Mouse (Mus musculus): ENCODE data around the gene Hdac11. TPM values are rescaled to one million over a fixed set of nuclear protein-coding genes. Genes with fewer than 3 reads are reported as not detected.
"Not testable (repeated sequence)": the region's sequence is repeated elsewhere in the genome, so short reads cannot be mapped to it uniquely, and the experiment has no call there.

The Hdac11 gene
- total RNA-seq, 2 experiments from 2014 or later: 174 to 176 TPM

- Histone ChIP-seq H3K27ac (no peak overlapping the region), H3K4me3 (no peak overlapping the region)
- no peak for DNase-seq (ENCODE audit: extremely low spot score in 1 of 2, low spot score in 2 of 2)
- no peak for TF ChIP-seq CTCF (IDR thresholded peaks at IDR 0.05)
- intact Hi-C loops (cut with DNase I): no loop called here
These were observed 36.0 kb downstream of the Hdac11 start for GRCm38 (mm10) chr6:91192421-91192820.

DNA sequence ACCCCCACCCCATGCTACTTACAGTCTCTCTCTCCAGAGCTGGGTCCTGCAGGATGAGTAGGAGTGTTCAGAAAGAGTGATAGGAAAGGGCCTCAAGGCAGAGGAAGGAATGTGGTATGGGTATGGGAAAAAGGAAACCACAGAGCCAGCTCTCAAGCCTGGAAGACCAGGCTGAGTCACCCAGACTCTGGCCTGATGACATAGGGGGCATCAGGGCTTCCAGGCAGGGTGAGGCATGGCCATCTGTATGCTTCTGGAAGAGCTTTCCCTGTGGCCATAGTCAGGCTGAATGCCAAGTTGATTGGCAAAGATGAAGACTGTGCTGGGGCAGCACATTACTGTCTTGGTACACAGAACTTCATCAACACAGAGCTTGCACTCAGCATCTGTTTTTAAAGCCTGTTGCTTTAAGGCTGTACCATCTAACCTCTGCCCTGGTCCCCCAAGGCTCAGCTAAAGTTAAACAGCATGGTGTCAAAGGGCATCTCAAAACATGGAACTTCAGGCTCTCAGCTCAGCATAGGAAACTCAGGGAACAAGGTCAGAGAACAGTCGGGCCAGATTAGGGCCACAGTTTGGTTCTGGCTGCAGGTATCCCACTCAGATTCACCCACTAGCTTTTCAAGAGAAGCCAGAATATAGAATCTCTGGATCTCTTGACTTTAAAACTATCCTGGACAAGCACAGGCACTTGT is 36.5 kb downstream of the Hdac11 start:
- TF ChIP-seq CTCF (IDR thresholded peaks at IDR 0.05): no peak
- intact Hi-C loops (cut with DNase I): no loop called here
- Histone ChIP-seq H3K27ac (no peak overlapping the region), H3K4me3 (no peak overlapping the region)
- DNase-seq (ENCODE audit: extremely low spot score in 1 of 2, low spot score in 2 of 2): no peak

DNA sequence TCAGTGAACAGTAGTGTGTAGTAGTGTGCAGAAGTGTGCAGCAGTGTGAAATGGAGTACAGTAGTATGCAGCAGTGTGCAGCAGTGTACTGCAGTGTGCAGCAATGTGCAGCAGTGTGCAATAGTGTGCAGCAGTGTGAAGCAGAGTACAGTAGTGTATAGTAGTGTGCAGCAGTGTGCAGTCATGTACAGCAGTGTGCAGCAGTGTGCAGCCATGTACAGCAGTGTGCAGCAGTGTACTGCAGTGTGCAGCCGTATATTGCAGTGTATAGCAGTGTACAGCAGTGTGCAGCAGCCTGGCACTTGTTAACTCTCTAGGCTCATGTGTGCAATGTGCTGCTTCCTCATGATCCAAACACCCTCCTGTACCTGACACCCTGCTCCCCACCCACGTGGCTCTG is 42.0 kb downstream of the Hdac11 start:
- no peak for DNase-seq (ENCODE audit: extremely low spot score in 1 of 2, low spot score in 2 of 2)
- no peak overlapping the region for H3K4me3 ChIP-seq
- no peak for TF ChIP-seq CTCF (IDR thresholded peaks at IDR 0.05)
- intact Hi-C loops (cut with DNase I): no loop called here
- no peak overlapping the region for H3K27ac ChIP-seq

DNA sequence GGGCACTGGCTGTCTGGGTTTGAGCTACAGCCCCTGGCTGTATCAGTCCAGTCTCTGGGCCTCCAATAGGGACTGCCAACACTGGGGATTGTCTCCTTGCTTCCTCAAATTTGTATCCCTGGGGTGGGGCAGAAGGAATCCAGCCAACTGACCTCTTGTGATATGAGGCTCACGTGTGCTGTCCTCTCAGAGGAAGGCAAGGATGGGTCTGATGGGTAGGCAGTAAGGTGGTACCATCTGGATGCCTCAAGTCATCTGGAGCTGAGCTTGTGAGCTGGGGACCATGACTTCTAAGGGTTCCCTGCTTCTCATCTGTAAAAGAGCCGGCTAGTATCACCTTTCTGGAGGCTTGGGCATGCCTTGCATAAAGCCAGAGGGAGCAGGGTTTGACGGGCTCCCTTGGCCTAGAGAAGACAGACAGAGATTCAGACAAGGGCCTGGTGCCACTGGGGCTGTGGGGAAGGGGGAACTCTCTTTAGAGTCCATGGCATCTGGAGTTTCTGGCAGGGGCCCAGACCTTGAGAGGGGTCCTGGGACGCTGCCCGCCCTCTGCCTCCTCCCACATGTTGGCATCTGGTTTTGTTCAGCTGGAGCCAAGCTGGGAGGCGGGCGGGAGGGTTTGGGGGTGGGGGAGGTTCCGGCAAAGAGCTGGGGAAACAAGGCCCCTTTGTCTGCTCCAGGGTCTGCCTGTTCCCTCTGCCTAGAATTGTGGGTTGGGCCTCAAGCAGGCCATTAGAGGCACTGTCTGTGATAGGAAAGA is 44.1 kb downstream of the Hdac11 start:
- Histone ChIP-seq H3K27ac (no peak overlapping the region), H3K4me3 (no peak overlapping the region)
- intact Hi-C loops (cut with DNase I): no loop called here
- peak; percentile 48 to 70 for DNase-seq (ENCODE audit: extremely low spot score in 1 of 2, low spot score in 2 of 2)
- no peak for TF ChIP-seq CTCF (IDR thresholded peaks at IDR 0.05)

DNA sequence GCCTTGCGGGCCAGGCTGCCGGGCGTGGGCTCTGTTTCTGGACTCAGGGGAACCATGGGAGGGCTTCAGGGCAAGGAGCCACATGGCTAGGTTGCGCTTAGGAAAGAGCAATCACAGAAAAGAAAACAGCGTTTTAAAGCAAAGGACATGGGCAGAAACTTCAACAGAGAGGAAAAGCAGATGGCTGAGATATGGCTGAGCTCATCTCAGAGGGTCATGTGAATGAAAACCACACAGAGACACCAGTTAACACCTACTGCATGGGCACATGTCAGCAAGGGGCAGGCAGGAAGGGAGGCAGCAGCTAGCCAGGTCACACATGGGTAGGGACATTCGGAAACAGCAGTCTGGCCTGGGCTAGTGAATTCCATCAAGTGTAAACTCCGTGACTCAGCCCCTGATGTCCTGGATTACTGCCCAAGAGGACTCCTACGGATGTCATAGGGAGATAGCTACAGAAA is 45.4 kb downstream of the Hdac11 start:
- H3K27ac ChIP-seq: no peak overlapping the region
- no peak for DNase-seq (ENCODE audit: extremely low spot score in 1 of 2, low spot score in 2 of 2)
- H3K4me3 ChIP-seq: no peak overlapping the region
- no peak for TF ChIP-seq CTCF (IDR thresholded peaks at IDR 0.05)
- intact Hi-C loops (cut with DNase I): no loop called here

- intact Hi-C loops (cut with DNase I): no loop called here
- TF ChIP-seq CTCF (IDR thresholded peaks at IDR 0.05): no peak
- no peak overlapping the region for H3K27ac ChIP-seq
- no peak overlapping the region for H3K4me3 ChIP-seq
- DNase-seq (ENCODE audit: extremely low spot score in 1 of 2, low spot score in 2 of 2): no peak
These were observed 46.1 kb downstream of the Hdac11 start for GRCm38 (mm10) chr6:91202571-91202970.

DNA sequence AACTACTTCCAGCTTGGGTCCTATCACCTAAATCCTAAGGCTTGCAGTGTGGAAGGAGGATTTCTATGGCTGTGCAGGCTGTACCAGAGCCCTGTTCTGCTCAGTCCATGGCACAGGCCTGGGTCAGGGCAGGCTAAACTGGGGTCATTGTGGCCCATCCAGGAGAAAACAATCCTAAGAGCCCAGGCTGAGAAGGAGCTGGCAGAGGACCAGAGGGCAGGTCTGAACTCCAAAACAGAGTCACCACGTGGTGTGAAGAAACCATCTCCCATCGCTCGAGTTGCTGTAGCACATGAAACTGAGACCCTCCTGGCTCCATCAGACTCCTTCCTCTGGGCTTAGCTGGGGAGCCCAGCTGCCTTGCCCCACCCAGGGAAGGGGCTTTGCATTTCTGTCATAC is 48.9 kb downstream of the Hdac11 start:
- Histone ChIP-seq H3K4me3 (no peak overlapping the region), H3K27ac (no peak overlapping the region)
- no peak for TF ChIP-seq CTCF (IDR thresholded peaks at IDR 0.05)
- DNase-seq (ENCODE audit: extremely low spot score in 1 of 2, low spot score in 2 of 2): no peak
- intact Hi-C loops (cut with DNase I): no loop called here

GRCm38 (mm10) chr6:91205791-91206190 is 49.3 kb downstream of the Hdac11 start:
- intact Hi-C loops (cut with DNase I): no loop called here
- Histone ChIP-seq H3K4me3 (no peak overlapping the region), H3K27ac (no peak overlapping the region)
- no peak for DNase-seq (ENCODE audit: extremely low spot score in 1 of 2, low spot score in 2 of 2)
- no peak for TF ChIP-seq CTCF (IDR thresholded peaks at IDR 0.05)

DNA sequence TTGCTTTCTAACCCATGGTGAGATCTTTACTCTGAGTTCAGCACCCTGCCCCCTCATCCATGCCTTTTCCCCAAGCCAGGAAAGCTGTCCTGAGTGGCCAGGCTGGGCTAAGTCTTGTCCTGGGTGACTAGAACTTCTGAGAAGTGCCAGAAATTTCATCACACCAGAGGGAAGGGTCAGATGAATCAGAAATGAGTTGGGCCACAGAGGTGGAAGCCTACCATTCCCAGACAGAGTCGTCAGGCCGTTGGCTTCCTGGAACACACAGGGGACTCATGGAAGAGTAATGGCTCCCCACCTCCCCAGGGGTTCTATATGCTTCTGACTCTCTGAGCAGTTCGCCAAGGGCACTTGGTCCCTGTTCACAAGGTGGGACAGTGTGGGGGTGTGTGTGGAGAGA is 51.0 kb downstream of the Hdac11 start:
- no peak for DNase-seq (ENCODE audit: extremely low spot score in 1 of 2, low spot score in 2 of 2)
- no peak for TF ChIP-seq CTCF (IDR thresholded peaks at IDR 0.05)
- intact Hi-C loops (cut with DNase I): no loop called here
- H3K27ac ChIP-seq: no peak overlapping the region
- no peak overlapping the region for H3K4me3 ChIP-seq

- TF ChIP-seq CTCF (IDR thresholded peaks at IDR 0.05): no peak
- no peak for DNase-seq (ENCODE audit: extremely low spot score in 1 of 2, low spot score in 2 of 2)
- intact Hi-C loops (cut with DNase I): no loop called here
- no peak overlapping the region for H3K27ac ChIP-seq
- H3K4me3 ChIP-seq: no peak overlapping the region
These were observed 53.3 kb downstream of the Hdac11 start for GRCm38 (mm10) chr6:91209780-91210179.

- intact Hi-C loops (cut with DNase I): no loop called here
- DNase-seq (ENCODE audit: extremely low spot score in 1 of 2, low spot score in 2 of 2): no peak
- TF ChIP-seq CTCF (IDR thresholded peaks at IDR 0.05): no peak
- no peak overlapping the region for H3K4me3 ChIP-seq
- no peak overlapping the region for H3K27ac ChIP-seq
These were observed 54.4 kb downstream of the Hdac11 start for GRCm38 (mm10) chr6:91210852-91211251.

DNA sequence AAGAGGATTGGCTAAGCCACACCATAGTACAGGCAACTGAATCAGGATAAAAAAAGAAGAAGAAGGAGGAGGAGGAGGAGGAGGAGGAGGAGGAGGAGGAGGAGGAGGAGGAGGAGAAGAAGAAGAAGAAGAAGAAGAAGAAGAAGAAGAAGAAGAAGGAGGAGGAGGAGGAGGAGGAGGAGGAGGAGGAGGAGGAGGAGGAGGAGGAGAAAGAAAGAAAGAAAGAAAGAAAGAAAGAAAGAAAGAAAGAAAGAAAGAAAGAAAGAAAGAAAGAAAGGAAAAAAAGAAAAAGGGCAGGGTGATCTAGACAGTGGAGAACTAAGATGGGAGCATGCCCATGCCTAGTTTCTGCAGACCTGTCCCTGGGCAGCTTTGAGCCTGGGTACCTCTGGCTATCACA is 55.7 kb downstream of the Hdac11 start, which contains the start of gene Fbln2:
Gene Fbln2 (plus strand): TSS at position 301 of the 400 bp plus-strand sequence.
- DNase-seq (ENCODE audit: extremely low spot score in 1 of 2, low spot score in 2 of 2); H3K27ac ChIP-seq; intact Hi-C loops (cut with DNase I): not testable (repeated sequence)
- peak within 1 kb of the TSS; percentile 18 for H3K4me3 ChIP-seq

Measured in left cerebral cortex, adult 2 months (tissue).